Mouse (Mus musculus) ES-Bruce4 (cell line): ENCODE measurements around the gene Dennd4b.

ENCODE experiments used
- CTCF ChIP-seq: IDR thresholded peaks from one replicate; pipeline ENCODE4 v1.8.1; 2011; ENCODE audit warnings: low read depth, low read length
- EP300 ChIP-seq: IDR thresholded peaks from 2 replicates; pipeline ENCODE4 v1.6.1; 2011; ENCODE audit warnings: low read depth, low read length; ENCODE audit not compliant: insufficient read depth
- POLR2A ChIP-seq: IDR thresholded peaks from one replicate; pipeline ENCODE4 v1.8.1; 2011; ENCODE audit warnings: low read length; ENCODE audit not compliant: insufficient read depth

DNA sequence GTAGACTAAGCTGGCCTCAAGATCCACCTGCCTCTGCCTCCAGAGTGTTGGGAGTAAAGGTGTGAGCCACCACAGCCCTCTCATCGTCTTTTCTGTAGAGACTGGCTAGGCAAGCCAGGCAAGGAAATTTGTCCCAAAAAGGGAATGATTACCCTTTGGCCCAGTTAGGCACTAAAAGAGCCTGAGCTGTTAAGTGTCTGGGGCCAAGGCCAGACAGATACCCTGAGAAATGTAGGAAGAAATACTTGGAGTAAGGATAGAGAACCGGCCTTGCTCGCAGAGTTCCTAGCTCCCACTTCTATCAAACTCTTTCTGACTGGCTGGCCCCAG, 17.4 kb upstream of the Dennd4b start:
- TF ChIP-seq CTCF, result no peak
- TF ChIP-seq POLR2A, result no peak
- no peak for TF ChIP-seq EP300
